Mouse (Mus musculus) midbrain, embryonic 14.5 days (tissue): ENCODE results near the gene Gm12185. TPM values are rescaled to one million over a fixed set of nuclear protein-coding genes. Genes with fewer than 3 reads are reported as not detected.
"Not testable (repeated sequence)": the region's sequence is repeated elsewhere in the genome, so short reads cannot be mapped to it uniquely, and the experiment has no call there.

Experiments used
- ATAC-seq: fragments of 200-750 bp; cut with Nextera tagmentation; 2 replicates; pipeline ENCODE4 v1.8.0; 2017; ENCODE audit warnings: moderate number of reproducible peaks, moderate library complexity; ENCODE audit not compliant: low FRiP score, low TSS enrichment
- DNase-seq: peaks from one replicate; pipeline ENCODE4 v3.0.0-alpha.2; 2015
- H3K27ac ChIP-seq: fragments of 300-500 bp; sonication (generic); replicated peaks from 2 replicates; pipeline ENCODE4 v1.5.1; 2014; ENCODE audit warnings: mild to moderate bottlenecking, low read depth, low read length, moderate library complexity
- H3K27me3 ChIP-seq: fragments of 300-500 bp; sonication (generic); 2 replicates; pipeline ENCODE4 v1.6.1; 2014; ENCODE audit warnings: low read length, control low read depth, mixed read lengths; ENCODE audit not compliant: control insufficient read depth, insufficient read depth
- H3K36me3 ChIP-seq: fragments of 300-500 bp; sonication (generic); 2 replicates; pipeline ENCODE4 v1.6.1; 2014; ENCODE audit warnings: low read length, control low read depth; ENCODE audit not compliant: control insufficient read depth, insufficient read depth
- H3K4me1 ChIP-seq: fragments of 300-500 bp; sonication (generic); 2 replicates; pipeline ENCODE4 v1.6.1; 2014; ENCODE audit warnings: mild to moderate bottlenecking, antibody characterized with exemption, low read length, control low read depth; ENCODE audit not compliant: control insufficient read depth, insufficient read depth
- H3K4me2 ChIP-seq: fragments of 300-500 bp; sonication (generic); 2 replicates; pipeline ENCODE4 v1.6.1; 2014; ENCODE audit warnings: mild to moderate bottlenecking, low read length, moderate library complexity
- H3K4me3 ChIP-seq: fragments of 300-500 bp; sonication (generic); replicated peaks from 2 replicates; pipeline ENCODE4 v1.5.1; 2014; ENCODE audit warnings: low read depth, low read length
- H3K9ac ChIP-seq: fragments of 300-500 bp; sonication (generic); replicated peaks from 2 replicates; pipeline ENCODE4 v1.6.1; 2014; ENCODE audit warnings: mild to moderate bottlenecking, low read length, moderate library complexity
- H3K9me3 ChIP-seq: fragments of 300-500 bp; sonication (generic); 2 replicates; pipeline ENCODE4 v1.6.1; 2016; ENCODE audit warnings: low read length, control low read depth, mixed read lengths; ENCODE audit not compliant: control insufficient read depth
- WGBS: fragments of 180-500 bp; shearing (Covaris S2); extraction: QIAGEN DNeasy Blood & Tissue Kit; methylation state at CpG from one replicate; pipeline ENCODE4 v1.1.7; 2014; 5-methylcytosine and 5-hydroxymethylcytosine counted together
- polyA plus RNA-seq: library from polyadenylated mRNA; unstranded; fragments of >200 nt; fragmentation: Nextera tagmentation; extraction: Ambion mirVana; gene quantifications from 2 replicates; pipeline ENCODE4 v1.2.1, GENCODE M21; 2014

Gm12185 gene
- polyA plus RNA-seq, result not detected in 2 replicates

GRCm38 (mm10) chr11:48991740-48992520, at the start of gene Gm12185:
Gene Gm12185, minus strand, starts transcription at chr11:48992226.
- not testable (repeated sequence) for H3K4me2 ChIP-seq, H3K4me3 ChIP-seq, H3K27ac ChIP-seq, H3K9me3 ChIP-seq, H3K4me1 ChIP-seq, ATAC-seq, DNase-seq, H3K36me3 ChIP-seq, H3K27me3 ChIP-seq, H3K9ac ChIP-seq
- 73% methylated on average over 4 of the region's 4 CpGs for WGBS

DNA sequence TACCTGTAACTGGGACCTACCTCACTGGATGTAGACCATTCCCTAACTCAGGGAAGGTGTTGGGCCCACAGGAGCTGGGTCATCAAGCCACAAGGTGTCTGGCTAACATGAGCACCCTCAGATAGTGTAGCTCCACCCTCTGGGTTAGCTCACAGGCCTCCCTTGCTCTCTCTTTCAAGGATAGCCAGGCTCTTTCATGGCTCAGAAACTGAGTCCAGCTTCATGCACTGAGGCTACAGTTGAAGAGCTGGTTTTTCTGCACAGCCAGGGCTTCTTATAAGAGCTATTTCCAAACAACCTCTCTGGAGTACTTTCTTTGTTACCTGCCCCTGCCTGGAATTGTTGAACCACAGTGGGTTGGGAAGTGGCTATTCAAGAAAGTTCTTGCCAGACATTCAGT, 20.0 kb upstream of the Gm12185 start:
- not testable (repeated sequence) for H3K36me3 ChIP-seq, ATAC-seq

DNA sequence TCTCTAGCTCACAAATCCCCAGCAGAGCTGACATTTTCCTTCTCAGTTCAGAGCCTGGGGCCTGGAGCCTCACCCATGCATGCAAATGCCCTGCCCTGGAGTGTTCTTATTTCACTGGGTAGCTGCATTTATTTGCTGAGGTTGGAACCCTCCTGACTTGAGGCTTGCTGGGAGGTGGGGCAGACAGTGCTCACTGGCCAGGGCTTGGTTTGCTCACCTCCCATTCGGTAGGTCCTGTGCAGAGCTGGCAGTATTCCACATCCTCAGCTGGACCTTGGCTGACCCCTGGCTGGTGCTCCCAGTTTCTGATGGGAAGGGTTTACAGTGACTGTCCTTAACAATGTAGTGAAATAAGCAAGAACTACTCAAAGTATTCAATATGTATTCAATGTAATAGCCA, 14.8 kb upstream of the Gm12185 start:
- H3K27me3 ChIP-seq, H3K4me3 ChIP-seq, H3K4me2 ChIP-seq, H3K27ac ChIP-seq, H3K4me1 ChIP-seq, DNase-seq, H3K36me3 ChIP-seq, H3K9ac ChIP-seq, H3K9me3 ChIP-seq, ATAC-seq: not testable (repeated sequence)
- WGBS, result 50% methylated on average over 1 of the region's 1 CpGs

More for the DNA sequence above, 20.0 kb upstream of the Gm12185 start:
- H3K27ac ChIP-seq, H3K4me2 ChIP-seq, H3K4me3 ChIP-seq, DNase-seq, H3K4me1 ChIP-seq, H3K9me3 ChIP-seq, H3K9ac ChIP-seq, H3K27me3 ChIP-seq: not testable (repeated sequence)

DNA sequence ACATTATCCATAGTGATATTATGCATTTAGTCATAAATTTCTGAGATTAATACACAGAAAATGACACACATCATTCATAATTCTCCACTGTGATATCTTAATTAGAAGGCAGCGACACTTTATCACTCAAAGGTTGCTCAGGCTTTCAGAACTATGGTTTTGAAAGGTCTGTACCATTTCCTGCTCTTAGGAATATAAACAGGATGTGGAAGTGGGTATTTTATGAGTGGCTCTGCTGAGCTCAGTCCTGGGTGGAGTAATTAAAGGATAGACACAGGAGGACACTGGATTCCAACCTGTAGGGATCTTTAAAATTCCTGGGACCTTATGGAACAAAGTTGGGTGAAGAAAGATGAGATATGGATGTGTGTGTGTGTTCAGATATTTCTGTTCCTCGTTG, 14.3 kb upstream of the Gm12185 start:
- not testable (repeated sequence) for H3K4me2 ChIP-seq, H3K27me3 ChIP-seq, H3K9ac ChIP-seq, H3K4me1 ChIP-seq, H3K4me3 ChIP-seq, H3K9me3 ChIP-seq, H3K36me3 ChIP-seq, DNase-seq, ATAC-seq, H3K27ac ChIP-seq
- 80% methylated on average over 2 of the region's 2 CpGs for WGBS

DNA sequence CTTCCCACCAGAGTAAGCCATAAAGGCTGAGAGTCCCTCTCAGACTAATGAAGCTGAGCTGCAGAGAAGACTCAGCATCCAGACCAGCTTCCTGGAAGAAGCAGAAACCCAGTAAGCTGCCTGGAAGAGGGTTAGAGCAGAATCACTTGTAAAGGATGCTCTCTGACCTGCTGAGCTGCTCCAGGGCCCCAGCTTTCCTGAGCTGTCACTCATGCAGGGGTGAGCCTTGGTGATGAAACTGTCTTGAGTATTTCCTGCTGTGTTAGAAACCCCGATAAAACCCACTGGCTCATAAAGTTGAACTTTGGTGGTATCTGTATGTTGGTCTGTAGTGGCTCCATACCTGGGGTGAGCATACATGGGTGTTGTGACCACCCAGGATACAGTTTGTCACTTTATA, 8.4 kb upstream of the Gm12185 start:
- H3K9ac ChIP-seq, H3K9me3 ChIP-seq, H3K36me3 ChIP-seq, H3K4me2 ChIP-seq, DNase-seq, H3K27me3 ChIP-seq, H3K4me3 ChIP-seq, ATAC-seq, H3K4me1 ChIP-seq, H3K27ac ChIP-seq: not testable (repeated sequence)
- WGBS, result 82% methylated on average over 1 of the region's 1 CpGs

DNA sequence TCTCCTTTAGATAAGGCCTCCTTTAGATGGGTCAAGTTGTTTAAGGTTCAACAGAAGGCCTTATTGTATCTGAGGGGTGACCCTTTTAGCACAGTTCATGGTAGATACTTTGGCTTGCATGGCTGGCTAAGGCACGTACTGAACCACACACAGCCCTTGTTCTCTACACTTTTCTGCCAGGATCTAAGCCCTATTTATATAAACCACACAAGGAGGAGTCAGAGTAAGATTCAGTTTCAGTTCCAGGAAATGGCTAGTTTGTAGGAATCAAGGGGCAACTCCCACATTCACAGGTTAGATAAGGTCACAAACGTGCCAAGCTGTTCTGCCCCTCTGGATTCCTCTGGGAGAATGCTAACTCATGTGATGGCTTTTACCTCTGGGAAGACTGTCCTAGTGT, 2.0 kb upstream of the Gm12185 start, which contains the start of gene Tgtp1:
Gene Tgtp1, minus strand, starts transcription at position 155 of the 400 bp plus-strand sequence.
- not testable (repeated sequence) for H3K9ac ChIP-seq, ATAC-seq, H3K36me3 ChIP-seq, H3K9me3 ChIP-seq, DNase-seq, H3K4me2 ChIP-seq, H3K4me1 ChIP-seq, H3K27me3 ChIP-seq, H3K4me3 ChIP-seq, H3K27ac ChIP-seq
- WGBS, result 80% methylated on average over 2 of the region's 2 CpGs

GRCm38 (mm10) chr11:48993296-48993695, 1.3 kb upstream of the Gm12185 start:
- not testable (repeated sequence) for H3K36me3 ChIP-seq, ATAC-seq, H3K27me3 ChIP-seq, H3K4me2 ChIP-seq, H3K27ac ChIP-seq, H3K9ac ChIP-seq, H3K4me3 ChIP-seq, H3K9me3 ChIP-seq, DNase-seq, H3K4me1 ChIP-seq
- WGBS, result 77% methylated on average over 10 of the region's 10 CpGs

GRCm38 (mm10) chr11:48989981-48990380, 2.0 kb downstream of the Gm12185 start:
- not testable (repeated sequence) for H3K4me3 ChIP-seq, H3K9me3 ChIP-seq, H3K27ac ChIP-seq, H3K9ac ChIP-seq, ATAC-seq, H3K4me2 ChIP-seq, H3K27me3 ChIP-seq, DNase-seq, H3K36me3 ChIP-seq, H3K4me1 ChIP-seq
- 80% methylated on average over 2 of the region's 2 CpGs for WGBS

DNA sequence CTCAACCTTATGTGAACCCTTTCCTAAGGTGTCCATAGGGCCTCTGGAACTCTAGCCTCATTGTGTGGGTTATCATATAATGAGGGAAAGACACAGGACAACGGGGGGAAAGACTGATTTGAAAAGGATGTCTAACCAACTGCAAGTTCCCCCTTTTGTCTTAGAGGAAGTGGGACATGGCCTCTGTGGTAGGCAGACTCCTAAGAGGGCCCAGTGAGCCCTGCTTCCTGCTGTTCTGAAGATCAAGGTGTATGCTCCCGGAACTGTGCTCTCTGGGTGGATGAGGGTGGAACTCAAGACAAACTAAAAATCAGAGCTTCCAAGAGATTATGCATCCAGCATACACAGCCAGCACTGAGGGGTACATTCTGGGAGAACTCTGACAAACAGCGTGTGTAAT, 3.8 kb downstream of the Gm12185 start:
- H3K27ac ChIP-seq, H3K4me1 ChIP-seq, H3K27me3 ChIP-seq, H3K4me2 ChIP-seq, H3K4me3 ChIP-seq, H3K9ac ChIP-seq, H3K36me3 ChIP-seq, DNase-seq, ATAC-seq, H3K9me3 ChIP-seq: not testable (repeated sequence)
- 88% methylated on average over 2 of the region's 3 CpGs for WGBS
